Mouse (Mus musculus) splenic B cell, adult 2 months (primary cell): ENCODE data around the gene Cfap77.

Source experiments
- DNase-seq: peaks from one replicate; pipeline ENCODE4 v3.0.0-alpha.2; 2011; ENCODE audit warnings: low read depth, low spot score
- H3K27me3 ChIP-seq: 2 replicates; pipeline ENCODE4 v1.6.1; 2012; ENCODE audit warnings: mild to moderate bottlenecking, low read length, moderate library complexity, mixed read lengths; ENCODE audit not compliant: control insufficient read depth, poor library complexity, insufficient read depth, severe bottlenecking
- H3K36me3 ChIP-seq: 2 replicates; pipeline ENCODE4 v1.6.1; 2012; ENCODE audit warnings: mild to moderate bottlenecking, low read length, moderate library complexity, mixed read lengths; ENCODE audit not compliant: control insufficient read depth, poor library complexity, insufficient read depth, severe bottlenecking

The Cfap77 gene

DNA sequence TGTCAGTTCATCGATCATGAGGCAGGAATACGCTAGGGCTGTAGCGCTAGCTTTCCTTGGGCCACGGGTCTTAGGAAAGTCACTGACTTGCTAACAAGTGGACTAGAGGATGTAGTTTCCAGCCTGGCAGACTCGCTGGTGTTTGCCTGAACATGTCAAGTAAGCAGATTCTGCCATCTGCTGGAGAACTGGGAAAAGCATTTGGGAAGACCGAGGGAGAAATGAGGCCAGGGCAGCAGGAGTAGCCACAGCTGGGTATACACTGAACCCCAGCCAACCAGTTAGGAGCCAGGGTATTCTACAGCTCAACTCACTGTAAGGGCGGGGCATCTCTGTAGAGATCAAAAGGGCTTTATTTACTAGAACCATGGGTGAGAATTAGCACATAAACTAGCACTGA lies 11.5 kb upstream of the Cfap77 start:
- H3K36me3 ChIP-seq: peaks cover 9% of the 10 kb centered on the region; the same call in 1 of the 2 replicates
- H3K27me3 ChIP-seq: no peaks in the 10 kb centered on the region
- no peak for DNase-seq

DNA sequence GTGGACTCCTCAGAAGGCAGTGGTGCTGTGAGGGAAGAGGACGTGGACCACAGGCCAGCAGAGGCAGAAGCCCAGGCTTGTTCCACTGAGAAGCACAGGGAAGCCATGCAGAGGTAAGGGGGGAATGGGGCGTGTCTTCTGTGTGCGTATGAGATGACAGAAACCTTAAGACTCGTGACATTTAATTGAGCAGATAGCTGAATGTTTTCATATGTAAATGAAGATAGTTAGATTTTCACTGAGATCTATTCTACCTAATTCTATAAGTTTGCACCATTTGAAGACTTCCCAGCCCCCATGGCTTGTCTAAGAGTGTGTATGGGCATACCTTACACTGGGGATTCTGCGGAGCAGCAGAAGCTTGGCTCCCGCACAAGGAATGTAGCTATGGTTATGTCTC lies 10.9 kb upstream of the Cfap77 start:
- Histone ChIP-seq H3K36me3 (peaks cover 5% of the 10 kb centered on the region; the same call in 1 of the 2 replicates), H3K27me3 (no peaks in the 10 kb centered on the region)
- no peak for DNase-seq

DNA sequence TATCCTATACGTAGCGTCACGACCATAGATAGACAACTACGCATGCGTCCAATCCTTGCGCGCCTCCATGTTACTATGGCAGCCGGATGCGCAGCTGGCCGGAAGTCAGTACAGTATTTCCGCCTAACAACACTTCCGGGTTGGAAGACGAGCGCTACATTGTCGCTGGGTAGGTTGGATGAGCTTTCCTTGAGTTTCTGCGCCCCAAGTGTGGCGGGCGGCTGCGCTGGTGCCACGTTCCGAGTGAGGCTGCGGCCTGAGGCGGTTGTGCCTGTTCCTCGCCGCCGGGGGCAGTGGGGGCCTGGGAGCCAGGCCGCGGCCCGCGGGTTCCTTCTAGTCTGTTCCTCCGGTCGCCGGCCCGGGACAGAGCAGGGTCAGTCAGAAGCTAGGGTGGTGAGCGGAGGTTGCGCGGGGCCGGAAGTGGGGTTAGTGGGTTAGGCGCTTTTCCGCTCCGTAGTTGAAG lies 5.3 kb upstream of the Cfap77 start, which contains the start of gene Ttf1:
Gene Ttf1 (plus strand): TSS at position 128 of the 463 bp plus-strand sequence.
- no peaks in the 10 kb centered on the region for H3K36me3 ChIP-seq
- DNase-seq: peak; percentile 95

DNA sequence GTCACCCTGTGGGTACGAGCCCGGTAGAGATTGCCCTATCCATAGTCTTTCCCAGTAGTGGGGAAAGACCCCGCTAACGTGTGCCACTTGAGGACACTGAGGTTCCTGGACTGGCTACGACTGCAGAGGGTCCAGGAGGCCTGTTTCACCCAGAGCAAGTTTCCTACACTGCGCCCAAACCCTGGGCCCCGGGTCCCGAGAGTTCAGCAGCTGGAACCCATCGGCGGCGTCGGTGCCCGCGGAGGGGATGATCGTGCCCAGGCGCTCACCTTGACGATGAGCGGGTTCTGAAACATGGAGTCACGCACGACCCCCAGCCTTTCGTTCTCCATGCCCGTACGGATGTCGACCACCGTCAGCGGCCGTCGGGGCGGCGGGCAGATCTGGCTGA lies 326 bp downstream of the Cfap77 start:
- Histone ChIP-seq H3K27me3 (no peaks in the 10 kb centered on the region), H3K36me3 (no peaks in the 10 kb centered on the region)
- no peak for DNase-seq

More for the DNA sequence above, 5.3 kb upstream of the Cfap77 start, which contains the start of gene Ttf1:
- no peaks in the 10 kb centered on the region for H3K27me3 ChIP-seq

DNA sequence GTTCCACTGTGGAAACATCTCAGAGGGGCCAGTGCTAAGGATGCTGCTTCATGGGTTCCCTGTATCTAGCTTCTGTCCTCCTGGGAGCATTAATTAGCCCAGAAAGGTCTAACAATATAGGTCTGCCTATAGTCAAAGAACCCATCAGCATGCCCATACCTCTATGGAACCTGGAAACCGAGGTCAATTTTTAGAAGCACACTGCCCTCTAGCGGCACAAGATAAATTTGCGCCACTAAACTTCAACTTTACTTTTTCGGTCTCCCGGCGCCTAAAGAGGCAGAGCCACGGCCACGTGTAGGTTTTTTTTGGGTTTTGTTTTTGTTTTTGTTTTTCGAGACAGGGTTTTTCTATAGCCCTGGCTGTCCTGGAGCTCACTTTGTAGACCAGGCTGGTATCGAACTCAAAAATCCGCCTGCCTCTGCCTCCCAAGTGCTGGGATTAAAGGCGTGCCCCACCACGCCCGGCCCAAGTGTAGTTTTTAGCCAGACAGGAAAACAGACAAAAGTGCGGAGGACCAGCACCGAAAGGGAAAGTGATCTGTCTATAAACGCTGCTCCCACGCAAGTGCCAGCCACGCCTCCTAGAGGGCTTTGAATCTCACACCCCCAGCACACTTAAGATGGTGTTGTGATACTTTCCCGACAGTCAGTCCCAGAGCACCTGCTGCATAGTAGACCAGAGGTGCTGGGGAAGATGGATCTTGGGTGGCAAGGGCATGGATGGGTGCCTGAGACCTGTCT lies 893 bp downstream of the Cfap77 start:
- DNase-seq: peak; percentile 87
- Histone ChIP-seq H3K36me3 (no peaks in the 10 kb centered on the region), H3K27me3 (no peaks in the 10 kb centered on the region)

DNA sequence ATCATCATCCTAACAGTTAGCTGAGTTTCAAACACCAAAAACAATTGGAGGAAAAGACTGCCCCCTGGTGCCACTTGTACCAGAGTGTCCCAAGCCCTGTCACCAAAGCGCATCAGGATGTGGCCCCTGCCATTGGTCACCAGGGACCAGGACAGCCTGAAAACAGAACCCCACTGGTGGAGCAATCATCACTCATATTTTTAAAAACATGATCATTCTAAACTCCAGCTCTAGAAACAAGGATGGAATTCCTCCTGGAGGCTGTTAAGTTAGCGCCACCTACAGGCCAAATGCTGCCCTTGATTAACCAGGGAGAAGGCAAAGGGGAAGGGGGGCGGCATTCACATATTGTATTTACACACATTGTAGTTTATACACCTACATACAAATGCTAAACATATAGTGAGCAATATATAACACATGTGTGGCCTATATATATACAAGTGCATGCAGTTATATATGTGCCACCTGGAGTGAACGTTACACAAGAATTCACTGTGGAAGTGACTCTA lies 1.9 kb downstream of the Cfap77 start:
- DNase-seq: peak; percentile 79
- Histone ChIP-seq H3K27me3 (no peaks in the 10 kb centered on the region), H3K36me3 (no peaks in the 10 kb centered on the region)

DNA sequence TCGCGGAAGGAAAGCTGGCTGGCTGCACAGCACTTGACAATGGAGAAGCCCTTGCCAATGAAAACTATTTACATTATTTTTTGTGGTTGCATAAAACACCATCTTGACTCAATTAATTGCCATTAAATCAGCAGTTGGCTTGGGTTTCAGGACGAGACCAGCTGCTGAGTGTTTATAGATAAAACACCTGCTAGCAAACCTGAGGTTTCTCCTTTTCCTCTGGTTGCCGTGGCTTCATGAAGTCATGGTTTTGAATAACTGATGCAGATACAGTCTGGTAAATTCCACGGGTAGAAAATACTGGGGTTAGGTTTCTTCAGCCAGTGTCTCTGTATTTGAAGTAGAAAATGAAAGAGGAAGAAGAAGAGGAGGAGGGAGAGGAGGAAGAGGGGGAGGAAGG lies 2.9 kb downstream of the Cfap77 start:
- Histone ChIP-seq H3K36me3 (no peaks in the 10 kb centered on the region), H3K27me3 (no peaks in the 10 kb centered on the region)
- peak; percentile 34 for DNase-seq

DNA sequence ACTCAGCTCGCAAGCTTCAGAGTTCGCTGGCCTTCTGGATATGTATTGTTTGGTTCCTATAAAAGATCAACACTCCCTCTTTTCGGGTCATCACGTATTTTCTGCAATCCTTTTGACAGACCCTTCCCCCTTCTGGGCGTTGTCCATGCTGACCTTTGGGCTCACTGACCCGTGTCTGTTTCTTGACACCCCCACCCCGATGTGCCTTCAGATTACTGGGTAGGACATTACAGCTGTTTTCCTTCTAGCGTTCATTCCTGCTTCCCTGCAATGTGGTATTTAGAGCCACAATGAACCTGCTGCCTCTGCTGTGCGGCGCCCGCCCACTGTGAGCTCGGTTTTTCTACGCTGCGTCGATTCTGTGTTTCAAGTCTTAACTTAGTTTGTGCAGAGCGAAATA lies 8.7 kb downstream of the Cfap77 start:
- H3K36me3 ChIP-seq: no peaks in the 10 kb centered on the region

DNA sequence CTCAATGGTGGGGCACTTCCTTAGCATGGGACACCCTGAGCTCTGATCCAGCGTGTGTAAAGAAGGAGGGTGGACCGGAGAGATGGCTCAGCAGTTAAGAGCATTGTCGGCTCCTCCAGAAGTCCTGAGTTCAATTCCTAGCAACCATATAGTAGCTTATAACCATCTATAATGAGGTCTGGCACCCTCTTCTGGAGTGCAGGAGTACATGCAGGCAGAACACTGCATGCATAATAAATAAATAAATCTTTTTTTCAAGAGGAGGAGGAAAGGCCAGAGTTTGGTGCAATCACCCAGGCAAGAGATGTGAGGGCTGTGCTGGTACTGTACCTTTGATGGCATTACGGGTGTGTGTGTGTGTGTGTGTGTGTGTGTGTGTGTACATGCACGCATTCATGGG lies 12.7 kb downstream of the Cfap77 start:
- DNase-seq: no peak
- no peaks in the 10 kb centered on the region for H3K36me3 ChIP-seq
- no peaks in the 10 kb centered on the region for H3K27me3 ChIP-seq

More for the DNA sequence above, 8.7 kb downstream of the Cfap77 start:
- H3K27me3 ChIP-seq: no peaks in the 10 kb centered on the region
- no peak for DNase-seq

DNA sequence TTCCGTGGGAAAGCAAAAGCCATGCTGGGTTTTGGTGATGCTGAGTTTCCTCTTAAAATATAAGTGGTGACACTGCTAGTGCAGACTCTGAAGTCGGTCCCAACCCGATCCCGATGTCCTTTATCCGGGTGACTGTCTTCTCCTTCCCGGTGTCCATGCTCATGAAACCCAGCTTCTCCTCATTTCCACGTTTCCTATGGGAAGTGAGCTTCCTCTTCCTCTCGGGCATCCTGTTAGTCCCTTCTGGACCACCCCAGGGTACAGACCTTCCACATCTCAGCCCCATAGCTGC lies 13.4 kb downstream of the Cfap77 start:
- no peak for DNase-seq
- no peaks in the 10 kb centered on the region for H3K36me3 ChIP-seq

DNA sequence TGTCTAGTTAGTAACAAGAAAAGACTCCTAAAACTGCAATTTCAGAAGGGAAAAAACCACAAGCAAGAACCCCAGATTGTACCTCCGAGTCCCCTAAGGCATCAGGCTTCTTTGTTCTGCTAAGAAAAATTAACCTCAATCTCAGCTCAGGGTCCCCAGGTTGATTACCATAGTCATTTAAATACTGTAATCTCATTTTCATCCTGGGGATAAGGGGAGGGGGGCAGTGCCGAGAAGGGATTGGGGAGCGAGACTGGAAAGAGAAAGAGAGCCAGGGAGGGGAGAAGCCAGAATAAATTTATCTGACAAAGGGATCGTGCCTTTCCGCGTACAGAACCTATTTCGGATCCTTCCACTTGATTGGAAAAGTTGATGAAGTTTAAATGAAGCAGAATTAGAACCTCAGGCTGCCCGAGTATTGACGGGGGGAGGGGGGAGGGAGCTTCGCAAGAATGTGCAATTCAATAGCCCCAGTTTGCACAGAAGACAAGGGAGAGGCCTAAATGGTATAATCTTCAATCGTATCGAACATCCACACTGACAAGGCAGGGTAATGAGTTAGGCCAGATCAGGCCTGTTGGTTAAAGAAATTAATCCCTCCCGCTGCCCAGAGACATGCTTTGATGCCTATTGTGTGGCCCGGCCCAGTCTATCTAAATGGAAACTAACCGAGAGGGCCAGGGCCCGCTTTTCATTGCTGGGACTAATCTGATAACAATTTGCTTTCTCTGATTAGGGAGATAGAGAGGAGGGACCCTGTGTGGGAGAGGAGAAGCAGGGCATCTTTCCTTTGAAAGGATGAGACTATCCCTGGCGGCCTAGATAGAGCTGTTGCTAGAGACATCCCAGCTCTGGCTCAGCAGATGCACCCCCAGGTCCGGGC lies 14.0 kb downstream of the Cfap77 start:
- no peak for DNase-seq
- no peaks in the 10 kb centered on the region for H3K36me3 ChIP-seq
- H3K27me3 ChIP-seq: no peaks in the 10 kb centered on the region

More for the DNA sequence above, 13.4 kb downstream of the Cfap77 start:
- no peaks in the 10 kb centered on the region for H3K27me3 ChIP-seq

DNA sequence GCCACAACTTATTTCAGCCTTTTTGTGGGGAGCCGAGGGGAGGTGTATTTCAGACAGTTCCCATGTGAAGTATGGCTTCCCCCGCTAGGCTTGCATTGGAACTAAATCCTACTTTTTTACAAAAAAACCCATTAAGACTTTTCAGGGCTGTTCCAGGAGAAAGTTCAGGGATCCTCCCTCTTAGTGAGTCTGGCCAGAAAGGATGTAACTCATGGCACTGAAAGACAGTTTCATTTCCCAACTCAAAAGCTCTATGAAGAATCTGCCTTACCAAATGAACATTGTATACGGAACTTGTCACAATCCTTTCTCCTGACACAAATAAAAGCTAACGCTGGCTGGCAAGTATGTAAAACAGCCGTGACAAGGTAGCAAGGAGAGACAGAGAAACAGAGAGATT lies 15.1 kb downstream of the Cfap77 start:
- Histone ChIP-seq H3K36me3 (no peaks in the 10 kb centered on the region), H3K27me3 (no peaks in the 10 kb centered on the region)
- DNase-seq: no peak

DNA sequence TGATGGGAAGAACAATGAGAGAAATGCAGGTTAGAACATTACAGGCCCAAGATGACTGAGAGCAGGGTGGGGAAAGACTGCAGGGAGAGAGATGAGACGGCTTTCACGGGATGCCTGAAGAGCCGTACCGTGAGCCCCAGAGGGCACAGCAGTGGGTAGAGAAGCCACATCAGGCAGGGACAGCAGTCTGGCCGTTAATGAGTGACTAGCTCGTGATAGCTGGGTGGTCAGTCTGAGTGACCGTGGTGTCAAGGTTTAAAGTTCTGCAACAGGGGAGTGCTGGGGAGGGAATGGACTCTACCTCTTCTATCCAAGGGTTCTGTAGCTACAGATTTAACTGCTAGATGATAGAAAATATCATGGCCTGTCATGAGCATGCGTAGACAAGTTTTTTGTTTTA lies 19.2 kb downstream of the Cfap77 start:
- DNase-seq: no peak
- no peaks in the 10 kb centered on the region for H3K27me3 ChIP-seq
- no peaks in the 10 kb centered on the region for H3K36me3 ChIP-seq

DNA sequence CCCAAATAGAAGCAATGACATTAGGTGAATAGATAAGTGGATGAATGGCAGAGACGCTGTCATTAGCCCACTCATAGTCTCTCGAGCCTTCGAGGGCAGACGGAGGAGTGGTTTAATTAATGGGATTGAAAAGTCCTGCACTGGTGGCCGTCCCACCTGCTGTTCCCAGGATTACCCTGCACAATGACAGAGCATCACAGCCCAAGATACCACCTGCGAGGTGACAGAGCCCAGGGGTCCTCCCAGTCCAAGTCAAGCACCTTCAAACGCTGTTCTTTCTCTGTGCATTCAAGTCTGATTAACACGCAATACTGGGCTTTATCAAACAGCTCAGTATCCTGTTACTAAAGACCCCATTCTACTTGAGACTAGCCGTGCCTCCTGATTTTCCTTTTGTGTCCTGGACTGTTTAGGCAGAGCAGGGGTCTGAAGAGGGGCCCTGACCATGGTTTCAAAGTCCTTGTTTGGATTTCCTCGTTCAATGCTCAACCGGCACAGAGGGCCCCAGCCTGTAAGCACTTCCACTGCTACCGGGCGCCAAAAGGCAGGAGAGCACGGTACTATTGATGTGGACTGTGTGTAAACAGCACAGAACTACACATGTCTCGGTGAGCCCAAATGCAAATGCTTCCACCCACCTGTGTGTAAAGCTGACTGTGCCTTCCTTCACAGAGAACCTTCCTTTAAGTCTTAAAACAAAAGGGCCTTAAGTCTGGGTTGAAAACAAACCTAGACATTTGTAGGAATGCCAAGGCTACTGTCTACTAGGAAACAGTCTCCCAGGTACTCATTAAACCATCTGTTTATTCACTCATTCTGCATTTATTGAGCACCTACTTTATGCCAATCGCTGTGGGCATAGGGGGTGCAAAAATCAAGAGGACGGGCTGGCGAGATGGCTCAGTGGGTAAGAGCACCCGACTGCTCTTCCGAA lies 20.1 kb downstream of the Cfap77 start:
- no peaks in the 10 kb centered on the region for H3K27me3 ChIP-seq
- no peaks in the 10 kb centered on the region for H3K36me3 ChIP-seq
- DNase-seq: no peak
